Mouse (Mus musculus) kidney, postnatal 0 days (tissue): Measurements from ENCODE around the gene Gprc5b. TPM values are rescaled to one million over a fixed set of nuclear protein-coding genes. Genes with fewer than 3 reads are reported as not detected.
A peak's percentile ranks its signal among the peaks of the same experiment; 100 is the strongest.

Experiments used
- ATAC-seq: fragments of 200-750 bp; cut with Nextera tagmentation; replicated peaks from 2 replicates; pipeline ENCODE4 v1.8.0; 2017; ENCODE audit warnings: low read depth, moderate number of reproducible peaks, moderate TSS enrichment, moderate library complexity; ENCODE audit not compliant: low FRiP score
- DNase-seq: peaks from one replicate; pipeline ENCODE4 v3.0.0-alpha.2; 2016; ENCODE audit warnings: low spot score
- H3K27ac ChIP-seq: fragments of 300-500 bp; sonication (generic); 2 replicates; pipeline ENCODE4 v1.5.1; 2014; ENCODE audit warnings: mild to moderate bottlenecking
- H3K27me3 ChIP-seq: fragments of 300-500 bp; sonication (generic); 2 replicates; pipeline ENCODE4 v1.6.1; 2014; ENCODE audit warnings: low read length, mixed read lengths; ENCODE audit not compliant: insufficient read depth
- H3K36me3 ChIP-seq: fragments of 300-500 bp; sonication (generic); 2 replicates; pipeline ENCODE4 v1.6.1; 2014; ENCODE audit warnings: low read length, mixed read lengths; ENCODE audit not compliant: insufficient read depth
- H3K4me1 ChIP-seq: fragments of 300-500 bp; sonication (generic); replicated peaks from 2 replicates; pipeline ENCODE4 v1.6.1; 2014; ENCODE audit warnings: antibody characterized with exemption, low read length, mixed read lengths; ENCODE audit not compliant: insufficient read depth
- H3K4me2 ChIP-seq: fragments of 300-500 bp; sonication (generic); 2 replicates; pipeline ENCODE4 v1.6.1; 2014; ENCODE audit warnings: mild to moderate bottlenecking, low read length, moderate library complexity, mixed read lengths
- H3K4me3 ChIP-seq: fragments of 300-500 bp; sonication (generic); replicated peaks from 2 replicates; pipeline ENCODE4 v1.5.1; 2014; ENCODE audit warnings: low read depth, low read length
- H3K9ac ChIP-seq: fragments of 300-500 bp; sonication (generic); 2 replicates; pipeline ENCODE4 v1.6.1; 2014; ENCODE audit warnings: low read depth, low read length
- H3K9me3 ChIP-seq: fragments of 300-500 bp; sonication (generic); replicated peaks from 2 replicates; pipeline ENCODE4 v1.6.1; 2016; ENCODE audit warnings: low read length, inconsistent platforms, mixed read lengths
- CTCF ChIP-seq: IDR thresholded peaks from 2 replicates; pipeline ENCODE4 v1.5.1; 2016; ENCODE audit warnings: antibody characterized with exemption, low read depth, mild to moderate bottlenecking, moderate library complexity
- WGBS: fragments of 180-500 bp; shearing (Covaris S2); extraction: QIAGEN DNeasy Blood & Tissue Kit; methylation state at CpG from one replicate; pipeline ENCODE4 v1.1.7; 2014; 5-methylcytosine and 5-hydroxymethylcytosine counted together
- polyA plus RNA-seq: library from polyadenylated mRNA; unstranded; fragments of >200 nt; fragmentation: Nextera tagmentation; extraction: Ambion mirVana; gene quantifications from 2 replicates; pipeline ENCODE4 v1.2.1, GENCODE M21; 2015

The Gprc5b gene
- polyA plus RNA-seq, 1 experiment from 2014 or later = 4.5 TPM

DNA sequence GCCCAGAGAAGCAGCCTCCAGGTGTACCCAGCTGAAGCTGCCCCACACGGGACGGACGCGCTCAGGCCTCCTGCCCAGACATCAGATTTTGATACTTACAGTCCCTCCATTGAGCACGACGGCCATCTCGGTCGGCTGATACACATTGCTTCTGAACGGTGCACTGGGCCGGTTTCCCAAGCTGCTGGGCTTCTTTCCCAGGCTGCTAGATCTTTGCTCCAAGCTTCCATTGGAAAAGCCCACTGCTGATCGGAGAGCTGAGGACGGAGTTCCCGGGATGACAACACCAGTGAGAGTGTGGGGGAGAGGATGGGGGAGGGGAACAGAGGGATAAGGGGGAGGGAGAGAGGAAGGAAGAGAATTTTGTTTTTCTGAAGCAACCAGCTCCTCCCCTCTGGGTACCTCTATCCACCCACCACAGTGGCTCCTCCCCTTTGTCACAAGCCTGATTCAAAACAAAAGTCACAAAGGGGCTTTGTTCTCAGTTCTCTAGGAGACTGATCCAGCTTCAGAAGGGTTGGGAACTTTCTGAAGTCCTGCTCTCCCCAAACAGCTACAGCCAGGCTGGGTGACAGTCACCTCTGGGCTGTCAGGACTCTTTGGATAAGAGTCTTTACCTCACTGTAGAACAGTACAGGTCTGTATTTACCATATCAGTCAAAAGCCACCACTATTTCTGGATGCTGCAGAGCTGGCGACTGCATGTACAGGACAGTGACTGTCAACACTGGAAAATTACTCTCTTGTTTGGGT lies 18.4 kb downstream of the Gprc5b start:
- Histone ChIP-seq H3K9me3 (no peaks in the 10 kb centered on the region), H3K4me3 (no peak overlapping the region), H3K4me2 (peak overlapping the region; percentile 24; the same call in 1 of the 2 replicates), H3K27ac (no peak overlapping the region), H3K27me3 (no peaks in the 10 kb centered on the region), H3K4me1 (no peaks in the 10 kb centered on the region), H3K36me3 (0 out of 2 replicates have a peak, but pooled peaks cover 6% of the 10 kb centered on the region), H3K9ac (no peak overlapping the region)
- TF ChIP-seq CTCF = no peak
- ATAC-seq (peak; percentile 62; the same call in 1 of the 2 replicates), DNase-seq (peak; percentile 82)
- WGBS = 40% methylated on average over 14 of the region's 14 CpGs

DNA sequence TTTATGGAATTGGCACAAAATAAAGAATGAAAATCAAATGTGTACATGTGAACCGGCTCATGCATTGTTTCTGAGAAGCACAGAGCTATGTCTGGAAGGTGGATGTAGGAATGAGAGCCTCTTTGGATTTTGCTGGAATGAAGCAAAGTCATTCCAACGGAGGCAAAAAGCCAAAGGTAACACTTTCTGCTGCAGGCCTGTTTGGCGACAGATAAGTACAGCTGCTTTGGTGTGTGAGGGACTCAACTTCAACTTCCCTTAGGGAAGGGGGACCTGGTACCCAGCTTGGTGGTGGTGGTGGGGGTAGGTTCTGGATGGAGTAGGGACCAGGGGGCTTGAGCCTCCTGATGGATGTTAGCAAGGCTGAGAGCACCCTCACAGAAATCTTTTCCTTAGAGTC lies 19.2 kb downstream of the Gprc5b start:
- Histone ChIP-seq H3K4me2 (peak overlapping the region; percentile 24; the same call in 1 of the 2 replicates), H3K27ac (no peak overlapping the region), H3K4me3 (no peak overlapping the region), H3K27me3 (no peaks in the 10 kb centered on the region), H3K9ac (no peak overlapping the region), H3K36me3 (0 out of 2 replicates have a peak, but pooled peaks cover 3% of the 10 kb centered on the region), H3K4me1 (no peaks in the 10 kb centered on the region), H3K9me3 (no peaks in the 10 kb centered on the region)
- ATAC-seq (no peak), DNase-seq (no peak)
- WGBS = 69% methylated on average over 3 of the region's 3 CpGs
- TF ChIP-seq CTCF = no peak

GRCm38 (mm10) chr7:118973377-118973776 lies 21.6 kb downstream of the Gprc5b start:
- Histone ChIP-seq H3K4me3 (no peak overlapping the region), H3K4me1 (no peaks in the 10 kb centered on the region), H3K27me3 (no peaks in the 10 kb centered on the region), H3K9me3 (no peaks in the 10 kb centered on the region), H3K4me2 (no peak overlapping the region), H3K9ac (no peak overlapping the region), H3K27ac (no peak overlapping the region), H3K36me3 (0 out of 2 replicates have a peak, but pooled peaks cover 3% of the 10 kb centered on the region)
- ATAC-seq = no peak
- 88% methylated on average over 4 of the region's 4 CpGs for WGBS
- no peak for TF ChIP-seq CTCF
- no peak for DNase-seq

DNA sequence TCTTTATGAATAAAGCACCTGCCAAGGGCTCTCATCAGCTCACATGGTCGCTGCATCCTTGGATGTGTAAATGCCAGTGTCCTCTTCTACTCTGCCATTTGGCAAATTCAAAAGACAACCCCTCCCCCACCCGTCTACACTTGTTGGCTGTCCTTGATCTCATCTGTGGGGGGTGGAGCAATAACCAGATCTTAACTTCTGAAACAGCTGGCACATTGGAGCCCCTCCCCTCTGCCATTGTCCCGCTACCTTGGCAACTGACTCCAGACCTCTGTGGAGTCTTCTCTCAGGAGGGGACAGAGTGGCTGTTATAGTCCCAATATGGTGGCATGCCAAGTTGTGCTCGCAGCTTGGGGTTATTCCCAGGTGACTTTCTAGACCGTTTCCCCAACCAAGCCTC lies 22.7 kb downstream of the Gprc5b start:
- 0 out of 2 replicates have a peak, but pooled peaks cover 3% of the 10 kb centered on the region for H3K36me3 ChIP-seq
- H3K9ac ChIP-seq = no peak overlapping the region
- 74% methylated on average over 5 of the region's 5 CpGs for WGBS
- no peak overlapping the region for H3K4me2 ChIP-seq
- DNase-seq (no peak), ATAC-seq (no peak)
- no peak overlapping the region for H3K27ac ChIP-seq
- no peak for TF ChIP-seq CTCF
- no peaks in the 10 kb centered on the region for H3K27me3 ChIP-seq
- H3K9me3 ChIP-seq = no peaks in the 10 kb centered on the region
- no peaks in the 10 kb centered on the region for H3K4me1 ChIP-seq
- H3K4me3 ChIP-seq = no peak overlapping the region

GRCm38 (mm10) chr7:118971499-118971898 lies 23.5 kb downstream of the Gprc5b start:
- Histone ChIP-seq H3K4me3 (no peak overlapping the region), H3K27ac (no peak overlapping the region), H3K9me3 (no peaks in the 10 kb centered on the region), H3K27me3 (no peaks in the 10 kb centered on the region), H3K9ac (no peak overlapping the region), H3K36me3 (0 out of 2 replicates have a peak, but pooled peaks cover 3% of the 10 kb centered on the region), H3K4me1 (no peaks in the 10 kb centered on the region), H3K4me2 (no peak overlapping the region)
- WGBS = 77% methylated on average over 8 of the region's 8 CpGs
- DNase-seq (no peak), ATAC-seq (no peak)
- TF ChIP-seq CTCF = no peak

- ATAC-seq (no peak), DNase-seq (no peak)
- Histone ChIP-seq H3K4me1 (no peaks in the 10 kb centered on the region), H3K27ac (no peak overlapping the region), H3K9me3 (no peaks in the 10 kb centered on the region), H3K4me2 (no peak overlapping the region), H3K9ac (no peak overlapping the region), H3K27me3 (no peaks in the 10 kb centered on the region), H3K4me3 (no peak overlapping the region), H3K36me3 (0 out of 2 replicates have a peak, but pooled peaks cover 3% of the 10 kb centered on the region)
- WGBS = 91% methylated on average over 3 of the region's 3 CpGs
- TF ChIP-seq CTCF = no peak
These were observed 26.1 kb downstream of the Gprc5b start for GRCm38 (mm10) chr7:118968870-118969269.
